Mouse (Mus musculus) stomach, postnatal 0 days (tissue): ENCODE results near the gene Actrt2.

ENCODE experiments used
- CTCF ChIP-seq: IDR thresholded peaks from 2 replicates; pipeline ENCODE4 v1.5.1; 2016; ENCODE audit warnings: antibody characterized with exemption, low read depth, mild to moderate bottlenecking, moderate library complexity
- EP300 ChIP-seq: optimal IDR thresholded peaks from 2 replicates; pipeline ENCODE3; 2016; ENCODE audit warnings: antibody characterized with exemption

GRCm38 (mm10) chr4:154709391-154710107 is 41.9 kb upstream of the Actrt2 start:
- no peak for TF ChIP-seq CTCF
- TF ChIP-seq EP300: no peak
